Mouse (Mus musculus): ENCODE measurements at regions not wholly inside any gene's neighbourhood (a gene's known extent, or its start where the extent isn't known, plus 50 kb on each side); places are given as distances from the start of the nearest gene placed in this dataset.
A peak's percentile ranks its signal among the peaks of the same experiment; 100 is the strongest.

DNA sequence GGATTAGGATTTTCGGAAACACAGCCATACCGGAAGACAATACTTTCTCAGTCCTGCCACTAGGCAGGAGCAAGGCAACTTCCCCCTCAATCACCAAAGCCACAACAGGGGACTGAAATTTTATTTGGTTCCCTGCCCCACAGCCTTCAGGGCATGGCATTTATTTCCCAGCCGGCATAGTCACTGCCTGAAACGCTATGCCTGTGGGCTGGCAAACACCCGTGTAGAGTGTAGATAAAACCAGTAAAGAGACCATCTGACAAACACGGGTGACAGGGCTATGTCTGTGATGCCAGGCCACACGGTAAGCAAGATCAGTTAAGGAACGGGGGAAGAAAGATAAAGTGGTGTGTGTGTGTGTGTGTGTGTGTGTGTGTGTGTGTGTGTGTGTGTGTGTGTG is 140.1 kb downstream of the Emp1 start:
- no peak overlapping the region for H3K27ac ChIP-seq (ENCODE audit: low read length)
- H3K4me1 ChIP-seq (replicated peaks; ENCODE audit: control insufficient read depth, insufficient read depth, low read length): no peaks in the 10 kb centered on the region
- H3K9me3 ChIP-seq (ENCODE audit: control insufficient read depth, low read length): no peaks in the 10 kb centered on the region
- no peak overlapping the region for H3K9ac ChIP-seq (ENCODE audit: low read length)
- no peak for ATAC-seq (ENCODE audit: low read depth)
- no peak overlapping the region for H3K4me3 ChIP-seq (ENCODE audit: low read length)
- H3K4me2 ChIP-seq (ENCODE audit: low read depth, low read length): no peak overlapping the region
- H3K27me3 ChIP-seq (ENCODE audit: control insufficient read depth, insufficient read depth, low read depth, low read length): no peaks in the 10 kb centered on the region
- H3K36me3 ChIP-seq (ENCODE audit: control insufficient read depth, insufficient read depth, low read length): no peaks in the 10 kb centered on the region
- WGBS: 47% methylated on average over 8 of the region's 8 CpGs

DNA sequence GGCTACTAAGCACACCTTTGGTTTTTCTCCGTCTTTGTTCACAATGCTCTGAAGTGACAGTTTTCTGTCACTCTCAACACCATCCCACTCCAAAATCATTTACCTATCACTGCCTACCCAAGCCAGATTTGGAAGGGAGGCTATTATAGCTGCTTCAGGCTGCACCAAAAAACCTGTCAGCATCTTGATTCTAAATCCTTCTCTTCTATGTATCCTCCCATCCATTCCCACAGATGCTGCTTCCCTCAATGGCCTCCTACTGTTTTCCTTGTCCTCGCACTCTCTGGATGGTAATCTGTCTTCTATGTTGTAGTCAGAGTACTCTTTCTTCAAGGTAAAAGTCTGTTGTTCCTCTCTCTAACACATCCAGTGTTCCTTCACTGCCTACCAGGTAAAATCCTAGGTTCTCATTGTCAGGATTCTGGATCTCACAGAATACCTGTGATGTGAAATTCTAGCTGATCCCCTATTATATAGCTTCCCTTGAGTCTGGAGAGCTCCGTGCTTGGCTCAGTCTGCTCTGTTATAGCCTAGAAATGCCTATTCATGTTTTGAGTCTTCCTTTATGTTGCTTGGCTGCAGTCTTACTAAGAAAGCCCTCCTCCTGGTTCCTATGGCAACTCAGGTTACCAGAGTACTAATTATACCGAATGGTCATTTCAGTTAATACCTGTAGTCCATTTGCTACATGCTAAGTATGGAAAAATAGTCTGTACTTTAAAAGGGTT is 156.5 kb downstream of the Emp1 start:
- ATAC-seq (ENCODE audit: low read depth): no peak
- 73% methylated on average over 4 of the region's 4 CpGs for WGBS
- no peaks in the 10 kb centered on the region for H3K9me3 ChIP-seq (ENCODE audit: control insufficient read depth, low read length)
- no peak overlapping the region for H3K9ac ChIP-seq (ENCODE audit: low read length)
- no peaks in the 10 kb centered on the region for H3K4me1 ChIP-seq (replicated peaks; ENCODE audit: control insufficient read depth, insufficient read depth, low read length)
- no peak overlapping the region for H3K4me2 ChIP-seq (ENCODE audit: low read depth, low read length)
- H3K4me3 ChIP-seq (ENCODE audit: low read length): no peak overlapping the region
- H3K27me3 ChIP-seq (ENCODE audit: control insufficient read depth, insufficient read depth, low read depth, low read length): no peaks in the 10 kb centered on the region
- H3K36me3 ChIP-seq (ENCODE audit: control insufficient read depth, insufficient read depth, low read length): no peaks in the 10 kb centered on the region
- no peak overlapping the region for H3K27ac ChIP-seq (ENCODE audit: low read length)

DNA sequence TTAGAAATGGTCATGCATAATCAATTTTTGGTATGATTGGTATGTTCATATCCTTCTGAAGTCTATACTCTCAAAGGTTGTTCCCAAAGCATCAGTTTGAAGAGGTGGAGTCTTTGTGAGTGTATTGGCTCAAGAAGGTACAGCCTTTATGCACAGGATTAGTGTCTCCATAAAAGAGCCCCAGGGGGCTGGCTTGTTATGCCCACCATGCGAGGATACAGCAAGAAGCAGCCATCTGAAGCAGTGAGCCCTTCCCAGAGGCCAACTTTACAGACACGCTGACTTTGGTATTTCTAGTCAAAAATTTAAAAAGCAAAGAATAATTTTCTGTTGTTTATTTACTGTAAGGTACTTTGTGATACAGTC is 157.1 kb downstream of the Emp1 start:
- Histone ChIP-seq H3K4me1 (replicated peaks; ENCODE audit: control insufficient read depth, insufficient read depth, low read length) (no peaks in the 10 kb centered on the region), H3K9ac (ENCODE audit: low read length) (no peak overlapping the region), H3K4me3 (ENCODE audit: low read length) (no peak overlapping the region), H3K9me3 (ENCODE audit: control insufficient read depth, low read length) (no peaks in the 10 kb centered on the region), H3K27ac (ENCODE audit: low read length) (no peak overlapping the region), H3K4me2 (ENCODE audit: low read depth, low read length) (no peak overlapping the region), H3K36me3 (ENCODE audit: control insufficient read depth, insufficient read depth, low read length) (no peaks in the 10 kb centered on the region), H3K27me3 (ENCODE audit: control insufficient read depth, insufficient read depth, low read depth, low read length) (no peaks in the 10 kb centered on the region)
- ATAC-seq (ENCODE audit: low read depth): no peak
- WGBS: 83% methylated on average over 2 of the region's 2 CpGs

DNA sequence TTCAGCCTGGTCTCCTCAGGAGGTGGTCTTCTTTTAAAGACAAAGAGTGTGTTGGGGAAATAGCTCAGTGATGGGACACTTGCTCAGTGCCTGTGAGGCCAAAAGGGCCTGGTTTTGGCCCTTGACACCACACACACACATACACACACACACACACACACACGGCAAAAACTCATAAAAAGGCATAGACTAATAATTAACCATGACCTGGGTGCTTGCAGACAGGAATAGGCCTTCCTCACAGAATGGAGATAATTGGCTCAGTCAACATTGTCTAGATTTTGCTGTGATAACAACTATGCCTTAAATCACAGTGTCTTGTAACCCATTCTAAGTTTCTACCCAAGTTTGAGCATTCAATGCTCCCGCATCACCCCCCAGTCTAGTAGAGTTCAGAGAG is 158.5 kb downstream of the Emp1 start:
- 56% methylated on average over 2 of the region's 2 CpGs for whole genome bisulfite sequencing

DNA sequence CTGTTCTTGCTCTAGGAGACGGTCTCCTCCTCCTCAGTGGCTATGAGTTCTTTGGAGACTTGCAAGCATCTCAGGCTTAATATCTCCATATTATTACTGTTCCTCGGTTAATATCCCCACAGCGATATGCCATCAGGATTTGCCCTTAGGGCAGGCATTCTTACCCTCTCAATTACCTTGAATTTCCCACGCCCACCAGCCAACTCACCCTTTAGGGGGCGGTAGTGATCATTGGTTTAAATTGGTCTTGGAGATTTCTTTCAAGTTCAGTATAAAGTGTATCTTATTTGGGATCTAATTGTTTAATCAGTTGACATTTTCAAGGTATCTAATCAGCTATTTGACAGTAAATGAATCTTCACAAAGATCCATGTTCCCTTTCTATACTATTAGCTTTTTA is 162.5 kb downstream of the Emp1 start:
- H3K4me2 ChIP-seq (ENCODE audit: low read depth, low read length): no peak overlapping the region
- H3K9ac ChIP-seq (ENCODE audit: low read length): no peak overlapping the region
- no peaks in the 10 kb centered on the region for H3K9me3 ChIP-seq (ENCODE audit: control insufficient read depth, low read length)
- peaks cover 9% of the 10 kb centered on the region for H3K4me1 ChIP-seq (replicated peaks; ENCODE audit: control insufficient read depth, insufficient read depth, low read length)
- ATAC-seq (ENCODE audit: low read depth): no peak
- no peak overlapping the region for H3K27ac ChIP-seq (ENCODE audit: low read length)
- H3K4me3 ChIP-seq (ENCODE audit: low read length): no peak overlapping the region
- no peaks in the 10 kb centered on the region for H3K27me3 ChIP-seq (ENCODE audit: control insufficient read depth, insufficient read depth, low read depth, low read length)
- WGBS: 69% methylated on average over 5 of the region's 5 CpGs
- H3K36me3 ChIP-seq (ENCODE audit: control insufficient read depth, insufficient read depth, low read length): no peaks in the 10 kb centered on the region

More for the DNA sequence above, 158.5 kb downstream of the Emp1 start:
- H3K36me3 ChIP-seq (ENCODE audit: control insufficient read depth, insufficient read depth, low read length): no peaks in the 10 kb centered on the region
- H3K9me3 ChIP-seq (ENCODE audit: control insufficient read depth, low read length): no peaks in the 10 kb centered on the region
- no peaks in the 10 kb centered on the region for H3K27me3 ChIP-seq (ENCODE audit: control insufficient read depth, insufficient read depth, low read depth, low read length)
- peaks cover 8% of the 10 kb centered on the region for H3K4me1 ChIP-seq (replicated peaks; ENCODE audit: control insufficient read depth, insufficient read depth, low read length)
- ATAC-seq (ENCODE audit: low read depth): no peak
- H3K27ac ChIP-seq (ENCODE audit: low read length): no peak overlapping the region
- H3K9ac ChIP-seq (ENCODE audit: low read length): no peak overlapping the region
- no peak overlapping the region for H3K4me3 ChIP-seq (ENCODE audit: low read length)
- H3K4me2 ChIP-seq (ENCODE audit: low read depth, low read length): no peak overlapping the region

DNA sequence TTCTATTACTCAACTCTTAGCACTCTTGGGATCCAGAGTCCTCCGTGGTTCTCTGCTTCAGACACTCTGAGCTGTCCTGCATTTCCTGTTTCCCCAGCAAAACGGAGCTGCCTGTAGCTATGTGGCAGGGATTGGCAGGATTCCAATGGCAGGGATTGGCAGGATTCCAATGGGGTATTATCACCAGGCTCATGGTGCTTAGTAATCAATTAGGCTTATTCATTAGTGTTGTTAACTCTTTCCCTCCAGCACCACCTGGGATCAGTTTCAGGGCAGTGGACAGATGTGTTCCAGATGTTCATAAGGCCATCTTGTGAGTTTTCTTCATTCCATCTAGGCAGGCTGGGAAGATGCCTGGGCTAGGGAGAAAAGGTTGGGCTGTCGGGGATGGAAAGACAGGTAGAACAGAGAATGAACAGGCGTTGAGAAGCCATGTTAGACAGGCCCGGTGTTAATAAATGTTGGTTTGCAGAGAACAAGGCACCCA is 163.5 kb downstream of the Emp1 start:
- no peaks in the 10 kb centered on the region for H3K27me3 ChIP-seq (ENCODE audit: control insufficient read depth, insufficient read depth, low read depth, low read length)
- H3K9ac ChIP-seq (ENCODE audit: low read length): no peak overlapping the region; the same call in 1 of the 2 replicates
- H3K4me3 ChIP-seq (ENCODE audit: low read length): no peak overlapping the region
- H3K4me1 ChIP-seq (replicated peaks; ENCODE audit: control insufficient read depth, insufficient read depth, low read length): peaks cover 9% of the 10 kb centered on the region
- WGBS: 45% methylated on average over 5 of the region's 5 CpGs
- H3K27ac ChIP-seq (ENCODE audit: low read length): no peak overlapping the region
- no peaks in the 10 kb centered on the region for H3K36me3 ChIP-seq (ENCODE audit: control insufficient read depth, insufficient read depth, low read length)
- peak; percentile 81 for ATAC-seq (ENCODE audit: low read depth)
- H3K9me3 ChIP-seq (ENCODE audit: control insufficient read depth, low read length): no peaks in the 10 kb centered on the region
- no peak overlapping the region for H3K4me2 ChIP-seq (ENCODE audit: low read depth, low read length)

DNA sequence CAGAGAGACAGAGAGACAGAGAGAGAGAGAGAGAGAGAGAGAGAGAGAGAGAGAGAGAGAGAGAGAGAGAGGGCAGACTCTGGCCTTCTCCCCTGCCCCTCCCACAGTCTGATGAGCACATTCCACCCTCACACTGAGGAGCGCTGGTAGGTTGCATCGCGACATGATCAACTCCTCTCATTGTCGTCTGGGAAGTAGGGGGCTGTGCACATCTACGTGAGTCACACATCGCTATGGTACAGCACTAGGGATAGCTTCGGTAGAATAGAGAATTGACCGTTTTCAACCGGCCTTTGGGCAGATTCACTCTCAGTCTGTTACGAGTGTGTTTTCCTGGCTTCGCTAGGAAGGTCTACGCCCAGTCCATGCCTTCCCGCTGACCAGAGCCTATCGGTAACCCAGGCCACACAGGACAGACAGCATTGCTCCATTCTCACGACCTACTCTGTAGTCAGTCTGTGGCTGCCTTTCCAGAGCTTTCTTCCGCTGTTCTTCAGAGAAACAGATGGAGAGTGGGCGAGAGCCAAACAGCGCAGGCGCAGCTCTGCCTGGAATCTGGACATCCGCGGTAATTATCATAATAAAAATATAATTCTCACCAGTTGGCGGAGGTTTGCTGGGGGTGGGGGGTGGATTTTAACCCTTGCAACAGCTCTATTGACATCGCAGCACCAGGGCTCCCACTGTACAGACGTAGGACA is 164.3 kb downstream of the Emp1 start:
- Histone ChIP-seq H3K4me2 (ENCODE audit: low read depth, low read length) (no peak overlapping the region), H3K9me3 (ENCODE audit: control insufficient read depth, low read length) (no peaks in the 10 kb centered on the region), H3K4me1 (replicated peaks; ENCODE audit: control insufficient read depth, insufficient read depth, low read length) (peaks cover 9% of the 10 kb centered on the region), H3K9ac (ENCODE audit: low read length) (no peak overlapping the region), H3K36me3 (ENCODE audit: control insufficient read depth, insufficient read depth, low read length) (no peaks in the 10 kb centered on the region), H3K27me3 (ENCODE audit: control insufficient read depth, insufficient read depth, low read depth, low read length) (no peaks in the 10 kb centered on the region), H3K4me3 (ENCODE audit: low read length) (no peak overlapping the region), H3K27ac (ENCODE audit: low read length) (no peak overlapping the region)
- WGBS: 76% methylated on average over 24 of the region's 24 CpGs
- ATAC-seq (ENCODE audit: low read depth): peak; percentile 48; the same call in 1 of the 2 replicates

DNA sequence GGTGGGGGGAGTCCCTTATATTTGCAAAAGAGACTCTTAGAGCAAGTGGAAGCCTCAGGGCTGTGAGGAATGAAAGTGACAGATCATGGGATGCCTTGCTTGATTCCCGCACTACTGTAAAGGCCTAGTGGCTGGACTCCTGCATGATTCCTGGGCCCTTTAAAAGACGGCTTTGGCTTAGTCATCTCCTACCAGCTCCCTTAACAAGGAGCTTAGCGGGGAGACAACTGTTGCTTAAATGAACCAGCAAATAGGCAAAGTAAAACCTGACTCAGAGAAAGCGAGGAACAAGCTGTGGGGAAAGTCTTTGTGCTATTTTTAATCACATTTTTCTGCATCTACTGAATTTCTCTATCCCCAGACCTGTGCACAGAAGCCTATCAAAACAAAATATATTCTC is 165.5 kb downstream of the Emp1 start:
- H3K4me3 ChIP-seq (ENCODE audit: low read length): no peak overlapping the region
- ATAC-seq (ENCODE audit: low read depth): no peak
- no peaks in the 10 kb centered on the region for H3K9me3 ChIP-seq (ENCODE audit: control insufficient read depth, low read length)
- WGBS: 85% methylated on average over 4 of the region's 4 CpGs
- no peak overlapping the region for H3K9ac ChIP-seq (ENCODE audit: low read length)
- H3K36me3 ChIP-seq (ENCODE audit: control insufficient read depth, insufficient read depth, low read length): no peaks in the 10 kb centered on the region
- no peak overlapping the region for H3K27ac ChIP-seq (ENCODE audit: low read length)
- no peak overlapping the region for H3K4me2 ChIP-seq (ENCODE audit: low read depth, low read length)
- H3K27me3 ChIP-seq (ENCODE audit: control insufficient read depth, insufficient read depth, low read depth, low read length): no peaks in the 10 kb centered on the region
- peaks cover 9% of the 10 kb centered on the region for H3K4me1 ChIP-seq (replicated peaks; ENCODE audit: control insufficient read depth, insufficient read depth, low read length)

DNA sequence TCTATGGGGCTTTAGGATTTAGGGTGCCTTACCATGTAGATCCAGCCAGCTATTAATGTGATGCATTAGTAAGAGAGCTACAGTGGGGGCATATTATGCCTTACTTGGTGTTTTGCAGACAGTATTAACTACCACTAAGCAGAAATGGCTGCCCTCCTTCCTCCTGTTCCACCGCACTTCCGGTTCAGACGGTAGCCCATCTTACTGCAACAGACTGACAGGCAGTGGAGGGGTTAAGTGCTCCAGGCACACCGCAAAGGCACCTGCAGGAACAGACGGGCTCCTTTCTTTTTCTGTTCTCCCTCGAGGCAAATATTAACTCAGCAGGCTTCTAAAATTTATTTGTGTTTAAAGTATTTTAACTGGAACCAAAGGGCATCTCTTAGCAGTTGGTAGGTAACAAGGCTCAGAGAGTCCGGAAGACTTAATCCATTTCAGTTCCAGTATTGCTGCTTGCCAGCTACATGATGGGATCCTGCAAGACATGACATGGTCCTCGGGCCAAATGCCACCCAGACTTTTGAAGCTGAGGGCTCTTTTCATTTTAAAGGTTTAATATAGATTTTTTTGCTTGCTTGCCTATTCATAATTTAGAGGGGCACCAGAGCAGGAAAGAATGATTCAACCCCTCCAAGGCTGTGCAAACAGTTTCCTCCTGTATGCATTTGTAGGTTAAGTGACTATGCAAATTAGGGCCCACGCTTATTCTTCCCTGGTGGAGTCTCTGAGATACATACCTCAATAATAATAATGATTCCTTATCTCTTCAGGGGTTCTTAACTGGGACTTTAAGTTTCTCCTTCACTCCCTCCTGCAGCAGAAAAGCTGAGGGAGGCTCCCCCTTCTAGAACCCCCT is 177.7 kb downstream of the Emp1 start:
- Histone ChIP-seq H3K36me3 (ENCODE audit: control insufficient read depth, insufficient read depth, low read length) (no peaks in the 10 kb centered on the region), H3K27me3 (ENCODE audit: control insufficient read depth, insufficient read depth, low read depth, low read length) (no peaks in the 10 kb centered on the region), H3K9me3 (ENCODE audit: control insufficient read depth, low read length) (no peaks in the 10 kb centered on the region), H3K4me3 (ENCODE audit: low read length) (no peak overlapping the region), H3K27ac (ENCODE audit: low read length) (no peak overlapping the region), H3K9ac (ENCODE audit: low read length) (no peak overlapping the region), H3K4me2 (ENCODE audit: low read depth, low read length) (no peak overlapping the region), H3K4me1 (replicated peaks; ENCODE audit: control insufficient read depth, insufficient read depth, low read length) (peaks cover 3% of the 10 kb centered on the region; the same call in 1 of the 2 replicates)
- WGBS: 30% methylated on average over 9 of the region's 9 CpGs
- ATAC-seq (ENCODE audit: low read depth): peak; percentile 23; the same call in 1 of the 2 replicates
